Mouse (Mus musculus) urinary bladder, postnatal 25 days (tissue): ENCODE data around the gene Atp4b.

Experiments used
- DNase-seq: peaks from one replicate; pipeline ENCODE4 v3.0.0; 2022; ENCODE audit warnings: low spot score

The Atp4b gene

GRCm38 (mm10) chr8:13396725-13397124 is at the start of gene Atp4b:
TSS of gene Atp4b (minus strand) at chr8:13396825.
- DNase-seq, result no peak

DNA sequence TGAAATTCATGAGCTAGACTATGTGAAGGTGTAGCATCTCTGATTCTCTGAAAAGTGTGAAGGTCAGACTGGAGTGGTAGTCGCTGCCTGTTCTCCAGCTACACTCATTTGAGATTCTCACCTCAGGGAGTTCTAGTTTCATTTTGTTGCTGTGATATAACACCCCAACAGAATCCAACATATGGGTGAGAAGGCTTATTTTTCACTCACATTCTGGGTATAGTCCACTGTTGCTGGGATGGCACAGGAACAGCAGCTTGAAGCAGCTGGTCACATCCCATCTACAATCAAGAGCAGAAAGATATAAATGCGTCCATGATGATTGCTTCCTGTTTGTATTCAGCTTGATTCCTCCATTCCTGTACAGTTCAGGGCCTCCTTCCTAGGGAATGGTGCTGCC is 45.5 kb upstream of the Atp4b start:
- no peak for DNase-seq

DNA sequence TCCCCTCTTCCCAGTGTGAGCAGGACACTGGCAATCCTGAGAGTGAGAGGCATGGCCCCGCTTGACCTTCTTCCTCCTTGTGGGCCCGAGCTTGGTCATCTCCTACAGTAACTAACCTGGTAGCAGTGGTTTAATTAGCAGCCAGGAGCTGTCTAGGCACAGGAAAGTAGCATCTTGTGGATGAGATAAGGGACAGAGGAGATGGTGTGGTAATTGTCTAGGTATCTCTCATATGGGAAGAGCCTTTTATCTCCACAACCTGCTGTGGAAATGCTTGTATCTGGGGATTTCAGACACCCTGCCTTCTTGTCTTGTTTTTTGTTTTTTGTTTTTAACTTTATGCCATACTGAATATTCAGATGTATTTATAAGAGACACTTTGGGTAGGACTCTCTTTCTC is 40.9 kb upstream of the Atp4b start:
- DNase-seq, result no peak

DNA sequence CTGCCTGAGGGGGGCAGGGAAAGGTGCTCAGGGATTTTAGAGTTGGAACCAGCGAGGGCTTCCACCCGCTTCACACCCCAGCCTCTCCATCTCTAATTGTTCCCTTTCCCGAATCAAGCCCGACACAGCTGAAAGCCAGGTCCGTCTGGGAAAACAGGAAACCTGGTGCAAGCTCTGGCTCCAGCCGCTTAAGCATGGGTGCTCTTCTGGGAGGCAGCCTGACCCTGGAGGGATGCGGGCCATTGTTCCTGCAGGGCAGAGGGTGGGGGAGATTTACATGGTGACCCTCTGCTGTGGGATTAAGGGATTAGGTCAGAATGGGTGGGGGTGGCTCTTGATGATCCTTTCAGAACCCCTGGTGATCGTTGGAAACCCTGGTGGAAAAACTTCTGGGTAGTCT is 39.4 kb upstream of the Atp4b start:
- no peak for DNase-seq

DNA sequence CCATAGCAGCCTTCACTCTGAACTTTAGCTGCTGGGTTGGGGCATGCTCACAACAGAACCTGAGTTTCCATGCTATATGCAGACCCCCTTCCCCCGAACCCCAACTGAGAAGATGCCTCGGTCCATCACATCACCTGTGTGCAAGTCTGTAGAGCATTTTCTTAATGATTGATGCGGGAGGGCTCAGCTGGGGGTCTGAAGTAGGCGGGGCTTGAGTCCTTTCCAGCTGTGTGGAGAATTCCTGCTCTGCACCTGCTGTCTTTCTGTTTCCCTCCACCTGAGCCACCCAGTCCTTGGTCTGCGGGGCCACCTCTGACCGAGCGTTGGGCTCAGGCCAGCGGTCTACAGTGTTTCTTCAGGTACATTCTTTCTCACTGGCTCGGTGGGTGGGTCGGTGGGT is 38.3 kb upstream of the Atp4b start, which contains the start of gene Tmem255b:
TSS of gene Tmem255b (plus strand) at position 301 of the 400 bp plus-strand sequence.
- DNase-seq, result no peak

DNA sequence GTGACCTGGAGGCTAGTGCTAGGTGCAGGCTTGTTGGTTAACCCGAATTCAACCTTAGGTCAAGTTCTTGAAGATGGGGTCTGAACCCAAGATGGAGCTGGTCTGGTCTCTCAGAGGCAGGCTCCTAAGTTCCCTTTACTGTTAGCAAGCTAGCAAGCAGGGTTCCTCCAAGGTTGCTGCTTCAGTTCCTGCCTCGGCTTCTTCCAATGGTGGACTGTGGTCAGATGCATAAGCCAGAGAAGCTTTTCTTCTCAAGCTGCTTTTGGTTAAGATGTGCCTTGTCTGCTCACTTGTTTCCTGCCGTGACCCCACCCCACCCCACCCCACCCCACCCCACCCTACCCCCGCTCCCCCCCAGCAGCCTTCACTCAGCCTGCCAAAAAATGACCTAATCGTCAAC is 36.5 kb upstream of the Atp4b start:
- DNase-seq, result no peak

- DNase-seq, result no peak
Observed at GRCm38 (mm10) chr8:13430866-13431265, 34.2 kb upstream of the Atp4b start.

- DNase-seq, result no peak
Observed at GRCm38 (mm10) chr8:13430412-13430811, 33.8 kb upstream of the Atp4b start.

- DNase-seq, result no peak
Observed at GRCm38 (mm10) chr8:13428156-13428555, 31.5 kb upstream of the Atp4b start.

DNA sequence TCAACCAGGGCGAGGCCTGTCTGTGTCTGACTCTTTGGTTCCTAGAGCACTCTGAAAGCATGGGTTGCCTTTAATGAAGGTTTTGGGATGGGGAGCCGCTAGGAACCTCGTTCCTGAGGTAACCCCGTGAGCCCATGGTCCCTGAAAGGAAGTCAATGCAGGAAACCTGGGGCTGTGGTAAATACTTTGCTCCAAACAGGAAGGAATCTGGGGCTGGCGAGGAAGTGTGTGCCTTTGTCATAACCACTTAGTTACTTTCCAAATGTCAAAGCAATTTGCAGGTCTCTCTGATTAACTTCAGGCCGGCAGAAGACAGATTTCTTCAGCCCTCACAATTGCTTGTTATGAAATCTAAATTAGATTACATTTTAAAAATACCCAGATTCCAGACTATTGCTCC is 30.7 kb upstream of the Atp4b start:
- DNase-seq, result no peak

- DNase-seq, result no peak
Observed at GRCm38 (mm10) chr8:13420970-13421369, 24.3 kb upstream of the Atp4b start.

GRCm38 (mm10) chr8:13419111-13419639 is 22.6 kb upstream of the Atp4b start:
- no peak for DNase-seq

- DNase-seq, result no peak
Observed at GRCm38 (mm10) chr8:13415879-13416278, 19.3 kb upstream of the Atp4b start.

GRCm38 (mm10) chr8:13413823-13414390 is 17.3 kb upstream of the Atp4b start:
- DNase-seq, result no peak

GRCm38 (mm10) chr8:13412891-13413558 is 16.4 kb upstream of the Atp4b start:
- DNase-seq, result peak; percentile 57

DNA sequence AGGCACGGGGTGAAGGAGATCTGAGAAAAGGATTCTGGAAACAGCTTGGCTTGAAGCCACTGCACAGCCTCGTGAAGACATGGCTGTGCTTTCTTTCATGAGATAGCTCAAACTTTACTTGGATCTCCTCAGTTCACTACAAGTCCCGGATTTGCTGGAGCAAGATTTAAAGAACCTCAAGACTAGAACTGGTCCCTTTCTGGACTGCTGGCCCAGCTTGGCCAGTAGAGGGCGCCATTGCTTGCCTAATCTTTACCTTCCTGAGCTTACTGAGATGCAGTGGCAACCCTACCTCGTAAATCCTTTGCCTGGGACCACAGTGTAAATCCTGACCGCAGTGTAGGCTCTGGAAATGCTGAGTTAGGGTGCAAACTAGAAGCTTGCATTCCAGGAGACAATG is 15.0 kb upstream of the Atp4b start:
- peak; percentile 66 for DNase-seq

- DNase-seq, result no peak
Observed at GRCm38 (mm10) chr8:13406011-13406410, 9.4 kb upstream of the Atp4b start.

DNA sequence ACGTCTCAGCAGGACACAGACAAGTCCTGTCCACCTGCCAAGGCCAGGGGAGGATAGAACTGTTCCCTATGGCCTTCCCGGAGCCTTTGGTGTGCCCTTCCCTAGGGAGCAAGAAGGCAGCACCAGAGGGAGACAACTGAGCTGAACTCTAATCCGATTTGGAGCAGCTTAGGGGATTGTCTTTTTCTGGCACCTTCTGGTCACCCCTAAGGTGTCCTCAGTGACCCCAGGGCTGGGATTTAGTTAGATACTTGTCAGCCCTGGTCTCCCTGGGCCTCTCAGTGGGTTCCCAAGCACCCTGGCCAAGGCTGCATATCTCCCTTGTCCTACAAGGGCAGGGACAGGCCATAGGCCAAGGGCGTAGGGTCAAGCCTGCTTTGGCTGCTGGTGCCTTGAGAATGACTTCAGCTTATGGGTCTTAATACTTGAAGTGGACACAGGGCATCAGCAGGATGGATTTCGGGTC is 8.1 kb upstream of the Atp4b start, which contains the start of gene Grk1:
TSS of gene Grk1 (plus strand) at position 416 of the 466 bp plus-strand sequence.
- DNase-seq, result no peak

- DNase-seq, result no peak
Observed at GRCm38 (mm10) chr8:13403517-13403916, 6.9 kb upstream of the Atp4b start.

GRCm38 (mm10) chr8:13393869-13394268 is 2.8 kb downstream of the Atp4b start:
- DNase-seq, result no peak

DNA sequence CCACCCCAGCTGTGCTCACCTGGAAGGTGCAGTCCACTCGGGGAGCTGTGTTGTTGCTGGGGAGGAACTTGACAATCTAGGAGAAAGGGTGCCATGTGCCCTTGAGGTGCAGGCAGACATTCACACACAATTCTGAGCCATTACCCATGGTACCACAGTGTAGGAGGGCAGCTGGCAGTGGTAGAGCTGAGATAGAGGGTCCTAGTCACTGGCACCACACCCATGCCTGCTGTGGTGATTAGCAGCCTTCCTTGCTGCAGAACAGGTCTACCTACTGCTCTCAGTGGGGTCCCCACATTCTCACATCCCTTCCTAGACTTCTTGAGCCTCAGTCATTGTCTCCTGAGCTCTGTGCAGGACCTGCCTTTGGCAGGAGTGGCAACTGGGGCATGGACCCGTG is 7.9 kb downstream of the Atp4b start:
- no peak for DNase-seq

DNA sequence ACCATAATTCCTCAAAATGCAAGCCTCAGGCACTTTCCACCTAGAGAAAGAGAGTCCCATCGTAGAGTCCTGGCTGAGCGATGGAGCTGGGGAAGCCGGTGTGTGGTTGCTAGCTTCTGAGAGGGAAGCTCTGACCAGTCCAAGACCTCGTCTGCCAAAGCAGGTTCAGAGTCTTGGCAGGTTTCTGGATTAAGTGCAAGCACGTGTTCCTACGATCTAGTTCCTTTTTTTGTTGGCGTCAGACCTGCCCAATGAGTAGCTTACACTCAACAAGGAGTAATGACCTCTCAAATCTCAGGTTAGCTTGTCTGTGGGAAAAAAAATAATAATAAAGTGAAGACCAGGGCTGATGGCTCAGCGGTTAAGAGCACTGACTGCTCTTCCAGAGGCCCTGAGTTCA is 8.9 kb downstream of the Atp4b start:
- no peak for DNase-seq

DNA sequence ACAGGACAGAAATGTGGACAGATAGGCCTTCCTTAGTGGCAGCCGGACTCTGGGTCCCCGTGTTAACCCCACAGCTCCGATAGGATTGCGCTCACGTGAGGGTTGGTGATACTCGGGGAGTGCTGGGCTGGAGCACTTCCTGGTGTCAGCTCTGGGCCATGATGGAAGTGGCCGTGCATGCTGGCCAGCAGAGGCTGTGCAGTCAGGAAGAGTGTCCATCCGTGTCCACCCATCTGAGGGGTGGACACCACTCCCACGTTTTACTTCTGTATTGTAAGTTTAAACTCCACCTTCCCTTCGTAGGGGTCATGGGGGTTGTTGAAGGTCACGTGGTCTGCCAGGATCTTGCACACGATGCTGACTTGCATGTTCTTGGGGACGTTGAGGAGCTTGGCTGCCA is 10.3 kb downstream of the Atp4b start:
- DNase-seq, result no peak

- no peak for DNase-seq
Observed at GRCm38 (mm10) chr8:13382999-13383398, 13.6 kb downstream of the Atp4b start.
